Mouse (Mus musculus): Measurements from ENCODE around the gene Gsdme.

Gene Gsdme

DNA sequence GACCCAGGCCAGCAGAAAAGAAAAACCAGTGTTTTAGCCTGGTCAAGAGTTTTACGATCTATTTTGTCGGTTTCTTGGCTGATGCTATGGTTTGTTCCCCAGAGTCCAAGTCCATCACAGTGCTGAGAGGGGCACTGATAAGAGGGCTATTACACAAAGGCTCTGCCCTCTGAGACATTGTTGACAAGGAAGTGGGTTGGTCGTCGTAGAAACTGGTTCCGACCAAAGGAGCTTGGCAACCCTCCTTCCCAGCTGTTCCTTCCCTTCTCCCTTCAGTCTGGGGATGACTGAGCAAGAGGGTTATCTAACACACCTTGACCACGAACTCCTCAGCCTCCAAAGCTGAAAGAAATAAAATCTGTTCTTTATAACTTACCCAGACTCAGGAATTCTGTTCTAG, at the start of gene Gsdme:
Gene Gsdme (minus strand): TSS at position 193 of the 400 bp plus-strand sequence.
- no peak for DNase-seq (ENCODE audit: low spot score)

GRCm38 (mm10) chr6:50312647-50313046, 49.0 kb upstream of the Gsdme start:
- DNase-seq (ENCODE audit: low spot score), result peak; percentile 81

DNA sequence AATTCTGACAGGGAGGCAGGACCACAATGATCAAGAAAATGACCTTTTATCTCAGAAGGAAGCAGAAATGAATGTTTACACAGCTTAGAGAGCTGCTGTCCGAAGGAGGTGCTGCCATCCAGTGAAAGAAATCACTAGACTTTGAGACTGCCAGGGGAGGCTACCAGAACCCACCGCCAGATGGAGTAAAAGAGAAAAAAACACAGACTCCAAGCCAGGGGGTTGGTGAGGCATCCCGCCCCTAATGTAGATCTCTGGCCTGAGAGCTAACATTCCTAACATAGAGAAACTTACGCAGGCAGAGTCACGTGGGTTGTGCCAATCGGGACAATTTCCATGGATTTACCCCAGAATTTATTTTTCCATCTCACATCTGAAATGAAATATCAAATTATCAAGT, 45.4 kb upstream of the Gsdme start:
- DNase-seq (ENCODE audit: low spot score), result peak; percentile 68

DNA sequence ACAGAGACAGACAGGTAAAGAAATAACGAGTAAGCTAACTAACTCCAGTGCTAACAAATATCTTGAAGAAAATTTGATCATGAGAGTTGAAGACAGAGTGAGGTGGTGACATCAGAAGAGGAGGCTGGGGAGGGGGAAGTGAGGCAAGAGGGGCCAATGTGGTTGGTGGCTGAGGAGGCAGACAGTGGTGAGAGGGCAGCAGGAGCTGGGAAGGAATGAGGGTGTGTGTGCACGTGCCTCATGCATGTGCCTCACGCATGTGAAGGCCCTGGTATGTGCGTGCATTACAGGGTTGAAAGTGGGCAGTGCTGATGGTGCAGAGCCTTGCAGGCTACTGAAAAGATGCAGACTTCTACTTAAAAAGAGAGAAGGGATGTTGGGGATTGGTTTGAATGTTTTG, 43.0 kb upstream of the Gsdme start:
- DNase-seq (ENCODE audit: low spot score), result no peak

- peak; percentile 81 for DNase-seq (ENCODE audit: low spot score)
These were observed 41.4 kb upstream of the Gsdme start for GRCm38 (mm10) chr6:50304949-50305491.

GRCm38 (mm10) chr6:50301121-50301520, 37.5 kb upstream of the Gsdme start:
- DNase-seq (ENCODE audit: low spot score), result no peak

DNA sequence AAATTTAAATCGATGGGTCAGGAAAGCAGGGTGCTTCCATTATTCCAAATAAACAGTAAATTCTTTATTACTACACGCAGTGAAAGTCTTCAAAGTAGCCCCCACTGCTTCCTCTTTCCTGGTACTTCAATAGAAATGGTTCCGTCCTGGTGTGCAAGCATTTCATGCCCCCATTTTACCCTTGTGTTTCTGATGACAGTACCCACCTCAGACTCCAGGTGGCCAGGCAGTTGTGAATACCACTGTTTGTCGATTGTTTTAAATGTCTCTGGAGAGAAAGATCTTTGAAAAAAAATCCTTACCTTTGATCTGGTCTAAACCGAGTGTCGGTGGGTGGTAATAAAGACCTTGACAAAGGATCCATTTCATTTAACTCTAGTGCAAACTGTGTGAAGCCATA, 37.0 kb upstream of the Gsdme start:
- no peak for DNase-seq (ENCODE audit: low spot score)

- DNase-seq (ENCODE audit: low spot score), result no peak
These were observed 35.4 kb upstream of the Gsdme start for GRCm38 (mm10) chr6:50299071-50299470.

DNA sequence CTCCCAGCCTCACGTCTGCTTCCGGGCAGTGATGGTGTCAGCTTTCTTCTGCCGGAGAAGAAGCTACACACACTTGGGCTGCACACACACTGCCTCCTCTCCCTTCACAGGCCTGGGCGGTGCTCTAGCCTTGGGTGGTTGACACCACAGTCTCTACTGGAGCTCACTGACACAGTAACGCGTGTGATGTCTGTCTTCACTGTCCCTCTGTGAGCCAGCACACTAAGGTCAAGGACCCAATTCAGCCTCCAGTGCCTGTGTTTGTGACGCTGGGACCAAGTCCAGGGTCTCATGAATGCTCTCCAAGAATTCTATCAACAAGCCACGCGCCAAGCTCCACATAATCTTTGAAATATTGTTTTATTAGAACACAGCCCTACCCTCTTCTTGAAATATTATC, 34.0 kb upstream of the Gsdme start:
- DNase-seq (ENCODE audit: low spot score), result no peak

DNA sequence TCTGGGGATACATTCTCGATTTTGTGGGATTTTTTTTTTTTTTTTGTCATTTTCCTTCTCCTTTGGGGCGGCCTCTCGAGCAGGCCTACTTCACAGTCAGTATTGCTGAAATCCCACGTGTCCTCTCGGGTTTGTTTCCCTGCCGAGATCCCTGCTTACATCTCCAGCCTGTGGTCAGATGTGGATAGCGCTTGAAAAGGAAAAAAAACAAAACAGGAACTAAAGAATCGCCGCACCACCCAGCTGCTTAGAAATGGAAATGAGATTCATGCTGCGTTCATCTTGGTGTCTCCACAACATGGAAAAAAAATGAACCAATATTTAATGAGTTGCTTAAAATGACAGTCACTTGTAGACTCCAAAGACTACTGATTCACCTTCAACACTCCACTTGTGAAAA, 31.5 kb upstream of the Gsdme start:
- DNase-seq (ENCODE audit: low spot score), result no peak

DNA sequence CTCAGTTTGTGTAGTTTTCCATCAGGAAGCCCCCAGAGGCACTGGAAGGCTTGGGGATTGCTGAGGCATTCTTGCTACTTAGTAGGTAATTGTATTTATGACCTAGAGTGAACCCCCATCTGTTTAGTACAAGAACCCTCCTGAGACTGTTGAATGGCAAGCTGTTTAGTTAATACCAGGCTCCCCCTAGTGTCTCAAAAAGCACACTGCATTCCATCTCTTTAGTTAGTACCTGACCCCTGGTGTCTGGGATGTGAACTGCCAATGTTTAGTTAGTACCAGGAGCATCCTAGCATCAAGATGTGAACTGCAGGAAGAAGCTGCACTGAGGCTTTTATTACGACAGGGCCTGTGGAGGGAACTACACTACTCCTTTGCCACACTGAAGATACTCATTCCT, 30.5 kb upstream of the Gsdme start:
- peak; percentile 90 for DNase-seq (ENCODE audit: low spot score)

- DNase-seq (ENCODE audit: low spot score), result no peak
These were observed 28.0 kb upstream of the Gsdme start for GRCm38 (mm10) chr6:50291650-50292049.

DNA sequence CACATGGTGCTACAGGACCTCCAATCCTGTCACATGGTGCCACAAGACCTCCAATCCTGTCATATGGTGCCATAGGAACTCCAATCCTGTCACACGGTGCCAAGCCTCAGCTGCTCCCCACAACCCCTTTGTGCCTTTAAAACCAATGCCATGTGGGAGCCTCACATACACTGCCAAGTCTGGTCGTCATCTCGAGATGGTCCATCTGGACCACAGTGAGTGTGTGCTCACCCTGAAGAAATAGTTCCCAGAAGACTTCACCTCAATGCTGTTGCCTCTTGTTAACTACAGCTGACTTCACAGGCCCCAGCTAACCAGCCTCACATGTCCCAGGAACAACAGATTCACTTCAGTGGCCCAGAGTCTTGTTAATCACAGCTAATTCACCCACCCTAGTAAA, 23.2 kb upstream of the Gsdme start:
- DNase-seq (ENCODE audit: low spot score), result no peak

- DNase-seq (ENCODE audit: low spot score), result no peak
These were observed 16.0 kb upstream of the Gsdme start for GRCm38 (mm10) chr6:50279642-50280041.

GRCm38 (mm10) chr6:50273947-50274346, 10.3 kb upstream of the Gsdme start:
- no peak for DNase-seq (ENCODE audit: low spot score)

DNA sequence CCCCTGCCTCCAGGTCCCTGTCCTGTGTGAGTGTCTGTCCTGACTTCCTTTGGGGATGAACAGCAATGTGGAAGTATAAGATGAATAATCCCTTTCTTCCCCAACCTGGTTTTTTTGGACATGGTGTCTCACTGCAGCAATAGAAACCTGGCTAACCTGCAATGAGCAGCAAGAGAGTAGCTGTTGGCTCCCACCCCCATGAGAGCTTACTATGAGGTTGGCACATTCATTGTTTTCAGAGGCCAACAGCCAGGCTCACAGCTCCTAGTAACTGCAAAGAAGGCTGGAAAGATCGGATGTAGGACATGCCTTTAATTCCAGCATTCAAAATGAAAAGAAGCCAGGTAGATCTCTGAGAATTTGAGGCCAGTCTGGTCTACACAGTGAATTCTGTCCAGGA, 9.8 kb upstream of the Gsdme start:
- DNase-seq (ENCODE audit: low spot score), result no peak

DNA sequence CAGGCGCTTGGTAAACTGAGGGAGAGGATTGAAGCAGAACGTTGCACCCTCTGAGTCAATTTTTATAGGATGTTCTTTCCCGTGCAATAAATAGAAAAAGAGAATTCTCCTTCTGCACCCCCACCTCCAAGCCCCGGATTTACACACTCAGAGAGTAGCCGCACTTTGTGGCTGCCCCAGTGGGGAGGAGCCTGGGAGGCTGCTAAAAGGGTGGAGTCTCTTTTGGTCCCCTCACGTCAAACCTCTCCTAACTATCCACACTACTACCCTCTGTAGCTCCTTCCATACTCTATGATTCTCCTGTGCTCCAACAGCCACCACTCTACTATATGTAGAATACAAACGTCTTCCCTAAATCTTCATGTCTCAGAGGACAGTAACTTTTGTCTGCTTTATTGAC, 1.4 kb downstream of the Gsdme start:
- no peak for DNase-seq (ENCODE audit: low spot score)

DNA sequence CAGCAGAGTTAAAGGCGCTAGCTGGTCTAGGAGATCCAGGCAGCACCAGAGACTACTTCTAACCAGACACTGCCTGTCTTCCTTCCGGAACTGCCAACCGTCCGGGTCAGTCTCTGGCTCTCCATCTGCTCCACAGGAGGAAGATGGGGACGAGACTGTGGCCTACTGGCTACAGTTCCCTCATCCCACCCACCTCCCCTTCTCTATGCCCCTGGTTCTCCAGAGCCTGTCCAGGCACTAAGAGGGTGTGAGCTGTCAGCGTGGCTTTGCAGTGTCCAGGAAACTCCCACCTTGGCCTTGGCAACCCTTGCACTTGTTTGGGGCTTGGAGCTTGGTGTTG, 1.8 kb downstream of the Gsdme start:
- no peak for DNase-seq (ENCODE audit: low spot score)

- DNase-seq (ENCODE audit: low spot score), result peak; percentile 85
These were observed 2.3 kb downstream of the Gsdme start for GRCm38 (mm10) chr6:50261201-50261921.

DNA sequence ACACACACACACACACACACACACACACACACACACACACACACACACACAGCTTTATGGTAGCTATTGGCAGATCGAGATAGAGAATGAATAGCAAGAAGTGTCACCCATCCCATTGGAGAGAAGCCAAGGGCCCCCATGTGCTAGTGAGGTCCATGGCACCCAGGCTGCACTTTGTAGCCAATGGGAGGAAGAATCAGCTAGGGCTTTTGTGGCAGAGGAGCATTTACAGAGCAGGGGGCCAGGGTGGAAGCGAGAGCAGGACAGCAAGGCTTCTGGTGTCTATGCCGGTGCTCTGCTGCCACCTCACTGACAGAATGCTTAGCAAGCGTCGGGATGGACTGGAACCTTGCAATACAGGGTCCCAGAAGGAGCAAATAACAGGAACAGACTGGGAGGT, 8.3 kb downstream of the Gsdme start:
- no peak for DNase-seq (ENCODE audit: low spot score)

GRCm38 (mm10) chr6:50254723-50255184, 8.9 kb downstream of the Gsdme start:
- DNase-seq (ENCODE audit: low spot score), result peak; percentile 34

DNA sequence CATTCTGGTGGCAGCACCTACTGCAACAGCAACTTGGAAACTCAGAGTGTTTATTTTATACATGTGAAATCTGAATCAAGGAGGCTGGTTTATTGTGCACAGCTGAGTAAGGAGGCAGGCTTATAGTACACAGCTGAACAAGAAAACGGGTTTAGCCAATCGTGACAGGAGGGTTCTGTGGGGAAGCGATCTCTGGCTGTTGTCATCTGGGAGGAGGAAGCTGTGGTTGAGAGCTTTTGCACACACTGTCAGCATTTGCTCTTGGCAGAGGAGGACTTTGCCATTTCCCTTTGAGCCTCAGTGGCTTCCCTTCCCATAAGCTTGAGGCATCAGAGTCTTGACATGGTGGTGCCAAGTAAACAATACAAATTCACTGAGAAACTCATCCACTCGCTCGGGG, 11.0 kb downstream of the Gsdme start:
- DNase-seq (ENCODE audit: low spot score), result no peak

- no peak for DNase-seq (ENCODE audit: low spot score)
These were observed 15.9 kb downstream of the Gsdme start for GRCm38 (mm10) chr6:50247791-50248190.

DNA sequence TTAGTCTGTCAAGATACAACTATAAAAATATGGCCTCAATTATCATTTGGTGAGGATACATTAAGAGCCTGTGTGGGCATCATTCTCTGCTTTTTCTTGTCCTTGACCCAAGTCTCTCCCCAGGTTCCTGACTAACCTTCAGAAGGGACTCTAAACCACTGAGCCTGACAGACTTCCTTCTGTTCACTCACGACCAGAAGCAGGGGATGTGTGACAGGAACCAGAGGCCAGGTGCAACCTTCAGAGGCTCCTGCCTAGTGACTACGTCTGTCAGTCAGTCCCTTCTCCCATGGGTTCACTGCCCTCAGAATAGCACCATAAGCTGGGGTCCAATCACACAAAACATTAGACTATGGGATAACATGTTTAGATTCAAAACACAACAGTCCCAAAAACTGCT, 16.3 kb downstream of the Gsdme start:
- no peak for DNase-seq (ENCODE audit: low spot score)
